Mouse (Mus musculus): ENCODE results near the gene Fetub.

GRCm38 (mm10) chr16:22883441-22883840 lies 34.7 kb upstream of the Fetub start:
- TF ChIP-seq POLR2A (IDR thresholded peaks at IDR 0.05; ENCODE audit: control insufficient read depth in 1 of 2, insufficient read depth in 1 of 2, low read depth in 1 of 2, low read length in 2 of 2, poor library complexity in 1 of 2) (no peak), GATA1 (IDR thresholded peaks at IDR 0.05; ENCODE audit: low read depth, low read length) (no peak), UBTF (IDR thresholded peaks at IDR 0.05; ENCODE audit: borderline replicate concordance, insufficient read depth, low read depth, low read length) (no peak), ZKSCAN1 (IDR thresholded peaks at IDR 0.05; ENCODE audit: low read depth, low read length) (no peak), CTCF (IDR thresholded peaks at IDR 0.05 in 2 of 3, conservative IDR thresholded peaks at IDR 0.05 in 1 of 3; ENCODE audit: control insufficient read depth in 1 of 3, insufficient read depth in 1 of 3, low read depth in 2 of 3, low read length in 3 of 3, poor library complexity in 1 of 3, severe bottlenecking in 1 of 3) (no peak), POLR2AphosphoS5 (IDR thresholded peaks at IDR 0.05; ENCODE audit: borderline replicate concordance, low read depth, low read length) (no peak), USF1 (IDR thresholded peaks at IDR 0.05; ENCODE audit: low read depth, low read length) (no peak), USF2 (IDR thresholded peaks at IDR 0.05; ENCODE audit: borderline replicate concordance in 1 of 2, insufficient read depth in 1 of 2, low read depth in 1 of 2, low read length in 2 of 2) (no peak), EP300 (IDR thresholded peaks at IDR 0.05; ENCODE audit: low read depth in 1 of 2, low read length in 2 of 2) (no peak), MAX (IDR thresholded peaks at IDR 0.05; ENCODE audit: low read length) (no peak), TBP (IDR thresholded peaks at IDR 0.05; ENCODE audit: low read depth, low read length) (no peak)
